Comparison of ENCODE assay signal across 30 mouse cellular contexts in genomic region chr2:29095674-29096073, GRCm38 (mm10). TPM values are rescaled to one million over a fixed set of nuclear protein-coding genes. Genes with fewer than 3 reads are reported as not detected.
A peak's percentile ranks its signal among the peaks of the same experiment; 100 is the strongest.
DNase-seq lines count a peak whose midpoint lies in the region; ATAC-seq lines count a peak whose summit lies in the region.
"Had no signal": no experiment of that assay in that cellular context is flagged by ENCODE, and none has a peak within 500 bp of the region (broad histone marks: within the 10 kb centered on the region; RNA-seq: fewer than 3 reads in every experiment).

No protein-coding gene starts in this region.

- DNase-seq in thymus, postnatal 0 days (ENCODE audit: low spot score): peak; percentile 26
- no peak for DNase-seq in thymus, postnatal 36 days
- peak; percentile 40 for DNase-seq in ES-CJ7 (ENCODE audit: low read depth, low spot score)
- DNase-seq in brain, adult 2 months (ENCODE audit: low read depth, low spot score): peak; percentile 7
- DNase-seq in hindbrain, embryonic 10.5 days (ENCODE audit: low spot score): no peak
- DNase-seq in heart, adult 18-20 months: no peak
- DNase-seq: adrenal gland, postnatal 10 days; cerebellum, adult 11-12 months; cerebellum, adult 9-11 months; embryo, embryonic 11 days; gastrocnemius, adult 2 months; heart, postnatal 10 days; kidney, adult 2 months; kidney, postnatal 36 days; liver, embryonic 13.5 days; lung, postnatal 14 days; retina, postnatal 1 day; right cerebral cortex, postnatal 14 days; thymus, postnatal 4 days had no signal

- no peak overlapping the region for H3K4me3 ChIP-seq in hindbrain, embryonic 10.5 days
- H3K4me3 ChIP-seq in liver, embryonic 12.5 days: no peak overlapping the region
- H3K4me3 ChIP-seq: embryonic facial prominence, embryonic 12.5 days; forebrain, embryonic 15.5 days; gastrocnemius, adult 2 months; heart, embryonic 13.5 days; hindbrain, embryonic 15.5 days; intestine, embryonic 15.5 days; liver, embryonic 13.5 days; midbrain, embryonic 12.5 days; stomach, embryonic 15.5 days had no signal

- H3K36me3 ChIP-seq in hindbrain, embryonic 10.5 days: no peaks in the 10 kb centered on the region
- H3K36me3 ChIP-seq in liver, embryonic 12.5 days: no peaks in the 10 kb centered on the region
- H3K36me3 ChIP-seq: embryonic facial prominence, embryonic 12.5 days; forebrain, embryonic 15.5 days; heart, embryonic 13.5 days; hindbrain, embryonic 15.5 days; intestine, embryonic 15.5 days; liver, embryonic 13.5 days; midbrain, embryonic 12.5 days; stomach, embryonic 15.5 days had no signal

- no peak overlapping the region for H3K4me2 ChIP-seq in liver, embryonic 12.5 days
- H3K4me2 ChIP-seq: embryonic facial prominence, embryonic 12.5 days; forebrain, embryonic 15.5 days; heart, embryonic 13.5 days; hindbrain, embryonic 15.5 days; intestine, embryonic 15.5 days; liver, embryonic 13.5 days; midbrain, embryonic 12.5 days; stomach, embryonic 15.5 days had no signal

- H3K9ac ChIP-seq in liver, embryonic 12.5 days: no peak overlapping the region
- H3K9ac ChIP-seq: embryonic facial prominence, embryonic 12.5 days; forebrain, embryonic 15.5 days; heart, embryonic 13.5 days; hindbrain, embryonic 15.5 days; intestine, embryonic 15.5 days; liver, embryonic 13.5 days; midbrain, embryonic 12.5 days; stomach, embryonic 15.5 days had no signal

- WGBS in hindbrain, embryonic 10.5 days: 93% methylated on average over 8 of the region's 8 CpGs
- WGBS in liver, embryonic 12.5 days (ENCODE audit: insufficient replicate concordance): 83% methylated on average over 8 of the region's 8 CpGs

- H3K27ac ChIP-seq in hindbrain, embryonic 10.5 days: no peak overlapping the region
- H3K27ac ChIP-seq in liver, embryonic 12.5 days: no peak overlapping the region
- H3K27ac ChIP-seq: embryonic facial prominence, embryonic 12.5 days; forebrain, embryonic 15.5 days; gastrocnemius, adult 2 months; heart, embryonic 13.5 days; hindbrain, embryonic 15.5 days; intestine, embryonic 15.5 days; liver, embryonic 13.5 days; midbrain, embryonic 12.5 days; stomach, embryonic 15.5 days had no signal

- no peaks in the 10 kb centered on the region for H3K4me1 ChIP-seq in hindbrain, embryonic 10.5 days (replicated peaks)
- H3K4me1 ChIP-seq in liver, embryonic 12.5 days: 0 out of 2 replicates have a peak, but pooled peaks cover under 1% of the 10 kb centered on the region
- H3K4me1 ChIP-seq: embryonic facial prominence, embryonic 12.5 days; forebrain, embryonic 15.5 days; heart, embryonic 13.5 days; hindbrain, embryonic 15.5 days; liver, embryonic 13.5 days; stomach, embryonic 15.5 days had no signal

- H3K9me3 ChIP-seq in hindbrain, embryonic 10.5 days: no peaks in the 10 kb centered on the region
- H3K9me3 ChIP-seq in liver, embryonic 12.5 days (replicated peaks): no peaks in the 10 kb centered on the region
- H3K9me3 ChIP-seq: embryonic facial prominence, embryonic 12.5 days; forebrain, embryonic 15.5 days; heart, embryonic 13.5 days; hindbrain, embryonic 15.5 days; intestine, embryonic 15.5 days; liver, embryonic 13.5 days; midbrain, embryonic 12.5 days; stomach, embryonic 15.5 days had no signal

- H3K27me3 ChIP-seq in hindbrain, embryonic 10.5 days (ENCODE audit: insufficient read depth, poor library complexity, severe bottlenecking): no peaks in the 10 kb centered on the region
- no peaks in the 10 kb centered on the region for H3K27me3 ChIP-seq in liver, embryonic 12.5 days (replicated peaks)
- H3K27me3 ChIP-seq: embryonic facial prominence, embryonic 12.5 days; forebrain, embryonic 15.5 days; heart, embryonic 13.5 days; hindbrain, embryonic 15.5 days; intestine, embryonic 15.5 days; liver, embryonic 13.5 days; midbrain, embryonic 12.5 days; stomach, embryonic 15.5 days had no signal

- ATAC-seq in liver, embryonic 12.5 days: no peak
- ATAC-seq: forebrain, embryonic 15.5 days; intestine, embryonic 15.5 days had no signal

RNA-seq across cellular contexts. Expression of gene Setx, which starts 28.3 kb away (rescaled TPM):
- polyA plus RNA-seq in thymus, postnatal 0 days (2015; fragmentation: Nextera tagmentation; extraction: Ambion mirVana): 13.2 and 14.9 TPM in 2 replicates
- polyA plus RNA-seq in hindbrain, embryonic 10.5 days (2016; fragmentation: Nextera tagmentation; extraction: Ambion mirVana): 10.3 and 14.2 TPM in 2 replicates
- 10 to 100 TPM; 31.0 to 32.3 TPM for total RNA-seq in heart, adult 18-20 months (2021)
- 5.7 and 7.8 TPM in 2 replicates for polyA plus RNA-seq in liver, embryonic 12.5 days (2016; fragmentation: Nextera tagmentation; extraction: Ambion mirVana)

RNA-seq across cellular contexts. Expression of gene Ttf1, which starts 35.6 kb away (rescaled TPM):
- 10.4 and 11.4 TPM in 2 replicates for polyA plus RNA-seq in thymus, postnatal 0 days (2015; fragmentation: Nextera tagmentation; extraction: Ambion mirVana)
- 10.2 and 12.2 TPM in 2 replicates for polyA plus RNA-seq in hindbrain, embryonic 10.5 days (2016; fragmentation: Nextera tagmentation; extraction: Ambion mirVana)
- total RNA-seq in heart, adult 18-20 months (2021): 1 to 10 TPM; 7.0 to 7.5 TPM
- polyA plus RNA-seq in liver, embryonic 12.5 days (2016; fragmentation: Nextera tagmentation; extraction: Ambion mirVana): 7.9 and 8.4 TPM in 2 replicates

RNA-seq across cellular contexts. Expression of gene Cfap77, which starts 40.8 kb away (rescaled TPM):
- polyA plus RNA-seq in thymus, postnatal 0 days (2015; fragmentation: Nextera tagmentation; extraction: Ambion mirVana): 0.27 and 0.40 TPM in 2 replicates
- 0.51 and 0.61 TPM in 2 replicates for polyA plus RNA-seq in hindbrain, embryonic 10.5 days (2016; fragmentation: Nextera tagmentation; extraction: Ambion mirVana)
- under 1 TPM in 1 of 2 experiments, not detected in 1; 0.51 TPM for total RNA-seq in heart, adult 18-20 months (2021)
- 0.12 and 0.30 TPM in 2 replicates for polyA plus RNA-seq in liver, embryonic 12.5 days (2016; fragmentation: Nextera tagmentation; extraction: Ambion mirVana)
- total RNA-seq: gastrocnemius, adult 2 months; heart, adult 8-10 months; heart, postnatal 10 days; hematopoietic stem cell, adult 5-6 weeks; megakaryocyte, adult 5-6 weeks had no signal
- polyA plus RNA-seq: forebrain, embryonic 15.5 days had no signal

Comparison
In these comparisons a context has a peak if more than half of its experiments do, and no peak if none do; other contexts are left out.
1. DNase-seq: peak in thymus, postnatal 0 days (single experiment), ES-CJ7 (single experiment) and brain, adult 2 months (single experiment); none in thymus, postnatal 36 days (0 of 2), hindbrain, embryonic 10.5 days (single experiment) and heart, adult 18-20 months (0 of 2).